Mouse (Mus musculus): ENCODE results near the gene Mst1r.

The Mst1r gene

GRCm38 (mm10) chr9:107950460-107951355 lies 44.0 kb downstream of the Mst1r start:
- DNase-seq (ENCODE audit: inconsistent age in 2 of 2, low spot score in 1 of 2): peak; percentile 92 to 96

DNA sequence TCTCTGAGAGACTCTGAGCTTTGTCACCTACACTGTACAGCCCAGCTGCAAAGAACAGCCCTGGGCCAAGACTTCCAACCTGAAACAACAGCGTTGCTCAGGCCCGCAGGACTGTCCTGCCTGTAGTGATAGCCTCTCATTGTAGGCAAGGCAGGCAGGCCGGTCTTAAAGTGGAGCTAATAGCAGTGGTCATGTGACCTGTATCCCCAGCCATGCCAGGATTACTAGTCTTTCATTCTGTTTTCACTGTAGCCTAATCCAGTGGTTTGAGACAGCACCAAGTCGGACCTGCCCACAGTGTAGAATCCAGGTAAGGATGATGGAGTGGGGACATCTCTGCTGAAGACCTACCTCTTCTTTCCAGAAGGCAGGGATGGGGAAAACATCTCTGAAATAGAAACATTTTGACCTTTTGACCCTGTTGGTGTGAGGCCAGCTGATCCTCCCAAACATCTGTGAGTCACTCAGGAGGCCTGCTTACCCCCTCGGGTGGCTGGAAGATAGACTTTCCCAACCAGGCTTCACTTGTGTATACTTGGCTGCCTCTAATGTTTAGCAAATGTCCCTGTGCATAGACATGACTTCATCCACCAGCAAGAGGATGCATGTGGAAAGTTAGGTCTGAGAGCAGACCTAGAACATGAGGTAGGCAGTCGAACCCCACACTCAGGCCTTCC lies 49.1 kb downstream of the Mst1r start:
- DNase-seq (ENCODE audit: inconsistent age in 2 of 2, low spot score in 1 of 2): peak in 1 of 2 experiments; percentile 27

DNA sequence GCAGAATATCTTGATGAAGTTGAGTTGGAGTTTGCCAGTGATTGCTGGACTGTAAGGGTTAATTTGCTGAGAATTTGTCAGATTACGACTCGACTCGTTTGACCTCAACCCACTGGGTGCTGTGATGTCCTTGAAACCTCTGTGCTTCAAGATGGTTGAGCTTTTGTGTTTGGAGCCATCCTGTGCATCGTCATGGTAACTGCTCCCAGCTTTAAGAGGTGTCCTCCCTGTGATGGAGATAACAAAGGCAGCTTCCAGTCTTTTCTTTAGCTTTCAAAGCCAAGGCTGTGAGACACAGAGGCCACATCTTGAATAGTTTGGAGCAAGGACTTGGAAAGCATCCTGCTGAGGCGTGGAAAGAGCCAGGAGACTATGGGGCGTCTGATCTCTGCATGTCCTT lies 50.5 kb downstream of the Mst1r start:
- DNase-seq (ENCODE audit: inconsistent age in 2 of 2, low spot score in 1 of 2): peak in 1 of 2 experiments; percentile 31

DNA sequence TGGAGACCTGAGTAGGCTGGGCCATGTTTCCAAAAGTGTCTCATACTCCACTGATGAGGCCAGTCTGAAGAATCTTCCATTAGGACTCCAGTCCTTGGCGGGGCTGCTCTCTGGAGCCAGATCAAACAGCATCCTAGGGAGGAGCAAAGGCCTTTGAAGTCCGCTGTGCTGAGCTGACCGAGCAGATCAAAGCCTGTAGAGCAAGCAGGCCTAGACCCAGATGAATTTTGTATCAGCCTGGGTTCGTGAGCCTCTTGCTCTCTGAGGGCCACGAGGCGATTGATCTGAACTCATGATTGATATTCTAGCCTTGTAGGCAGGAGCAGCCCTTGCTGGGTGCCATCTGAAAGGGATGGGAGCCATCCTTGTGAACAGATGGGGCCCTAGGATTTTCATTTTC lies 53.2 kb downstream of the Mst1r start:
- peak; percentile 68 to 80 for DNase-seq (ENCODE audit: inconsistent age in 2 of 2, low spot score in 1 of 2)

GRCm38 (mm10) chr9:107960928-107961327 lies 54.3 kb downstream of the Mst1r start:
- DNase-seq (ENCODE audit: inconsistent age in 2 of 2, low spot score in 1 of 2): peak in 1 of 2 experiments; percentile 34

DNA sequence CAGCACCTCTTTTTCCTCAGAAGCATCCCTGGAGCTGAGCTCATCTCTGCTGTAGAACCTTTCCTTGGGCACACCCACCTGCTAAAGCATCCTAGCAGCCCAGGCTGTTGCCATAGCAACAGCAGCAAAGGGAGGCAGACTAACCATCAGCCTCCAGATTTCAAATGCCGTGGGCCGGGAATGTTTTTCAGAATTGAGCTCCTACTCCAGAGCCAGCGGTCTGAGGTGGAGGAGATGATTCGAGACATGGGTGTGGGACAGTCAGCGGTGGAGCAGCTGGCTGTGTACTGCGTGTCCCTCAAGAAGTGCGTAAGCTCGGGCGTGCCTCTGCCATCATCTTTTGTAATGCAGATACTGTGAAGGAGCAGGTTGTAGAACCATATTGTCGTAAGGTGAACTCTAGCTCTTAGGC lies 54.7 kb downstream of the Mst1r start:
- peak in 1 of 2 experiments; percentile 33 for DNase-seq (ENCODE audit: inconsistent age in 2 of 2, low spot score in 1 of 2)

GRCm38 (mm10) chr9:107961881-107962280 lies 55.2 kb downstream of the Mst1r start:
- DNase-seq (ENCODE audit: inconsistent age in 2 of 2, low spot score in 1 of 2): peak in 1 of 2 experiments; percentile 74

GRCm38 (mm10) chr9:107962916-107963315 lies 56.2 kb downstream of the Mst1r start:
- peak in 1 of 2 experiments; percentile 40 for DNase-seq (ENCODE audit: inconsistent age in 2 of 2, low spot score in 1 of 2)

DNA sequence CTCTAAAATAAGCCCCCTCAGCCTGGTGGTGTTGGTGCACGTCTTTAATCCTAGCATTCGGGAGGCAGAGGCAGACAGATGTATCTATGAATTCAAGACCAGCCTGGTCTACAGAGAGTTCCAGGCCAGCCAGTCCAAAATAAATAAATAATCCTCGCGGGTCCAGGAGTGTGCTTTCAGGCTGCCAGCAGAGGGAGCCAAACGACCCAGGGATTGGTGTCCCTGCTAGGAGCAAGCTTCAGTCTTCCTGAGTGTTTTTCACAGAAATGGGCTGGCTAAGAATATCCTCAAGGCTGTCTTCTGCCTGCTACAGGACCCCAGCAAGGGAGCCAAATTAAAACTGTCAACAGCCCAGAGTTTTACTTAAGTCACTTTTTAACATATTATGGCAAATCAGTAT lies 57.0 kb downstream of the Mst1r start:
- DNase-seq (ENCODE audit: inconsistent age in 2 of 2, low spot score in 1 of 2): peak; percentile 84 to 94

- peak in 1 of 2 experiments; percentile 25 for DNase-seq (ENCODE audit: inconsistent age in 2 of 2, low spot score in 1 of 2)
Observed at GRCm38 (mm10) chr9:107964681-107965080, 58.0 kb downstream of the Mst1r start.

GRCm38 (mm10) chr9:107966676-107967075 lies 60.0 kb downstream of the Mst1r start:
- DNase-seq (ENCODE audit: inconsistent age in 2 of 2, low spot score in 1 of 2): peak in 1 of 2 experiments; percentile 16

DNA sequence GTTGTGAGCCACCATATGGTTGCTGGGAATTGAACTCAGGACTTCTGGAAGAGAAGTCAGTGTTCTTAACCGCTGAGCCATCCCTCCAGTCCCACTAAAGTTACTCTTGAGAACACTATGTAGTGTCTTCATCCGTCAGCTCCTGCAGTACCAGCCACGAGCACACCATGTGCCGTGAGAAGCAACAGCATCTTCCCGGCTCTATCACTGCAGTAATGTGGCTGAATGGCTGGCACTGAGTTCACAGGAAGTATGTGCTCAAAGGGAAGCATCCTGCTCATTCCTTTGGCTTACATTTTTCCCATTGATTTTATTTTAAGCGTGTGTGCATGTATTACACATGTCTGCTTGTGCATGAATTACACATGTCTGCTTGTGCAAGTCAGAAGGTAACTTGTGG lies 60.8 kb downstream of the Mst1r start:
- peak in 1 of 2 experiments; percentile 23 for DNase-seq (ENCODE audit: inconsistent age in 2 of 2, low spot score in 1 of 2)

GRCm38 (mm10) chr9:107968531-107968930 lies 61.9 kb downstream of the Mst1r start:
- DNase-seq (ENCODE audit: inconsistent age in 2 of 2, low spot score in 1 of 2): no peak
